Mouse (Mus musculus) intestine, embryonic 14.5 days (tissue): ENCODE data around the gene Tec. TPM values are rescaled to one million over a fixed set of nuclear protein-coding genes. Genes with fewer than 3 reads are reported as not detected.
"Not testable (repeated sequence)": the region's sequence is repeated elsewhere in the genome, so short reads cannot be mapped to it uniquely, and the experiment has no call there.

Experiments
- ATAC-seq: fragments of 200-750 bp; cut with Nextera tagmentation; replicated peaks from 2 replicates; pipeline ENCODE4 v1.8.0; 2017; ENCODE audit warnings: low read depth, moderate number of reproducible peaks, moderate TSS enrichment, moderate library complexity; ENCODE audit not compliant: low FRiP score, low TSS enrichment
- DNase-seq: peaks from one replicate; pipeline ENCODE4 v3.0.0-alpha.2; 2018; ENCODE audit warnings: low spot score
- H3K27ac ChIP-seq: fragments of 300-500 bp; sonication (generic); 2 replicates; pipeline ENCODE4 v1.5.1; 2014; ENCODE audit warnings: low read depth, mild to moderate bottlenecking, control low read depth
- H3K27me3 ChIP-seq: fragments of 300-500 bp; sonication (generic); replicated peaks from 2 replicates; pipeline ENCODE4 v1.6.1; 2014; ENCODE audit warnings: low read length, control low read depth; ENCODE audit not compliant: control insufficient read depth, insufficient read depth
- H3K36me3 ChIP-seq: fragments of 300-500 bp; sonication (generic); 2 replicates; pipeline ENCODE4 v1.6.1; 2014; ENCODE audit warnings: low read length, control low read depth; ENCODE audit not compliant: control insufficient read depth, insufficient read depth
- H3K4me1 ChIP-seq: fragments of 300-500 bp; sonication (generic); replicated peaks from 2 replicates; pipeline ENCODE4 v1.6.1; 2014; ENCODE audit warnings: low read length, control low read depth, mixed read lengths; ENCODE audit not compliant: control insufficient read depth, insufficient read depth
- H3K4me2 ChIP-seq: fragments of 300-500 bp; sonication (generic); 2 replicates; pipeline ENCODE4 v1.6.1; 2014; ENCODE audit warnings: low read length
- H3K4me3 ChIP-seq: fragments of 300-500 bp; sonication (generic); 2 replicates; pipeline ENCODE4 v1.5.1; 2014; ENCODE audit warnings: low read depth, low read length, control low read depth, mixed read lengths
- H3K9ac ChIP-seq: fragments of 300-500 bp; sonication (generic); 2 replicates; pipeline ENCODE4 v1.6.1; 2014; ENCODE audit warnings: mild to moderate bottlenecking, low read length
- H3K9me3 ChIP-seq: fragments of 300-500 bp; sonication (generic); 2 replicates; pipeline ENCODE4 v1.6.1; 2016; ENCODE audit warnings: low read length, control low read depth; ENCODE audit not compliant: control insufficient read depth
- WGBS: fragments of 180-500 bp; shearing (Covaris S2); extraction: QIAGEN DNeasy Blood & Tissue Kit; methylation state at CpG from one replicate; pipeline ENCODE4 v1.1.7; 2014; 5-methylcytosine and 5-hydroxymethylcytosine counted together
- polyA plus RNA-seq: library from polyadenylated mRNA; unstranded; fragments of >200 nt; fragmentation: Nextera tagmentation; extraction: Ambion mirVana; gene quantifications from 2 replicates; pipeline ENCODE4 v1.2.1, GENCODE M21; 2014

Tec gene
- polyA plus RNA-seq, 1 experiment from 2014 or later = 13.7 TPM

GRCm38 (mm10) chr5:72828401-72828800 lies 39.9 kb downstream of the Tec start:
- no peak overlapping the region for H3K4me2 ChIP-seq
- 29% methylated on average over 1 of the region's 1 CpGs for WGBS
- DNase-seq = no peak
- no peak overlapping the region for H3K9ac ChIP-seq
- no peaks in the 10 kb centered on the region for H3K36me3 ChIP-seq
- no peak overlapping the region for H3K27ac ChIP-seq
- ATAC-seq = no peak
- H3K4me1 ChIP-seq = no peaks in the 10 kb centered on the region
- no peak overlapping the region for H3K4me3 ChIP-seq
- H3K27me3 ChIP-seq = no peaks in the 10 kb centered on the region
- no peaks in the 10 kb centered on the region for H3K9me3 ChIP-seq

GRCm38 (mm10) chr5:72827435-72827834 lies 40.8 kb downstream of the Tec start:
- no peaks in the 10 kb centered on the region for H3K36me3 ChIP-seq
- H3K9me3 ChIP-seq = no peaks in the 10 kb centered on the region
- no peak overlapping the region for H3K4me3 ChIP-seq
- no peaks in the 10 kb centered on the region for H3K27me3 ChIP-seq
- DNase-seq = no peak
- no peak overlapping the region for H3K9ac ChIP-seq
- H3K4me2 ChIP-seq = no peak overlapping the region
- H3K27ac ChIP-seq = no peak overlapping the region
- WGBS = 85% methylated on average over 5 of the region's 5 CpGs
- no peak for ATAC-seq
- H3K4me1 ChIP-seq = no peaks in the 10 kb centered on the region

- Histone ChIP-seq H3K9me3 (no peaks in the 10 kb centered on the region), H3K4me2 (no peak overlapping the region), H3K4me3 (no peak overlapping the region), H3K4me1 (no peaks in the 10 kb centered on the region), H3K9ac (no peak overlapping the region), H3K27me3 (no peaks in the 10 kb centered on the region), H3K36me3 (no peaks in the 10 kb centered on the region), H3K27ac (no peak overlapping the region)
- ATAC-seq (no peak), DNase-seq (no peak)
- WGBS = 71% methylated on average over 3 of the region's 3 CpGs
Measured at GRCm38 (mm10) chr5:72826445-72826844, 41.8 kb downstream of the Tec start.

- peaks cover 2% of the 10 kb centered on the region; the same call in 1 of the 2 replicates for H3K4me1 ChIP-seq
- no peak overlapping the region for H3K27ac ChIP-seq
- H3K36me3 ChIP-seq = no peaks in the 10 kb centered on the region
- H3K9me3 ChIP-seq = no peaks in the 10 kb centered on the region
- no peak overlapping the region for H3K9ac ChIP-seq
- no peak for DNase-seq
- no peak overlapping the region for H3K4me3 ChIP-seq
- ATAC-seq = no peak
- no peaks in the 10 kb centered on the region for H3K27me3 ChIP-seq
- 77% methylated on average over 3 of the region's 3 CpGs for WGBS
- H3K4me2 ChIP-seq = no peak overlapping the region
Measured at GRCm38 (mm10) chr5:72820651-72821050, 47.6 kb downstream of the Tec start.

GRCm38 (mm10) chr5:72820036-72820640 lies 48.1 kb downstream of the Tec start:
- H3K9ac ChIP-seq = no peak overlapping the region
- no peaks in the 10 kb centered on the region for H3K27me3 ChIP-seq
- no peak overlapping the region for H3K4me3 ChIP-seq
- H3K36me3 ChIP-seq = no peaks in the 10 kb centered on the region
- ATAC-seq (no peak), DNase-seq (no peak)
- H3K27ac ChIP-seq = no peak overlapping the region
- peaks cover 2% of the 10 kb centered on the region; the same call in 1 of the 2 replicates for H3K4me1 ChIP-seq
- no peaks in the 10 kb centered on the region for H3K9me3 ChIP-seq
- WGBS = 64% methylated on average over 8 of the region's 8 CpGs
- H3K4me2 ChIP-seq = no peak overlapping the region

GRCm38 (mm10) chr5:72818513-72819180 lies 49.6 kb downstream of the Tec start:
- H3K27ac ChIP-seq = no peak overlapping the region
- no peaks in the 10 kb centered on the region for H3K36me3 ChIP-seq
- DNase-seq = no peak
- no peaks in the 10 kb centered on the region for H3K9me3 ChIP-seq
- H3K27me3 ChIP-seq = no peaks in the 10 kb centered on the region
- no peak for ATAC-seq
- H3K9ac ChIP-seq = no peak overlapping the region
- WGBS = 84% methylated on average over 5 of the region's 5 CpGs
- no peak overlapping the region for H3K4me2 ChIP-seq
- H3K4me3 ChIP-seq = no peak overlapping the region
- peaks cover 2% of the 10 kb centered on the region; the same call in 1 of the 2 replicates for H3K4me1 ChIP-seq

GRCm38 (mm10) chr5:72817523-72818091 lies 50.7 kb downstream of the Tec start:
- no peak for DNase-seq
- WGBS = 38% methylated on average over 10 of the region's 10 CpGs
- peaks cover 2% of the 10 kb centered on the region; the same call in 1 of the 2 replicates for H3K4me1 ChIP-seq
- ATAC-seq = no peak
- no peaks in the 10 kb centered on the region for H3K27me3 ChIP-seq
- H3K4me3 ChIP-seq = no peak overlapping the region
- H3K9me3 ChIP-seq = no peaks in the 10 kb centered on the region
- no peak overlapping the region for H3K4me2 ChIP-seq
- no peaks in the 10 kb centered on the region for H3K36me3 ChIP-seq
- H3K27ac ChIP-seq = no peak overlapping the region
- H3K9ac ChIP-seq = no peak overlapping the region

- not testable (repeated sequence) for DNase-seq
Measured at GRCm38 (mm10) chr5:72816960-72817359, 51.3 kb downstream of the Tec start.

More at GRCm38 (mm10) chr5:72816960-72817359, 51.3 kb downstream of the Tec start:
- not testable (repeated sequence) for H3K4me3 ChIP-seq, H3K9ac ChIP-seq, H3K4me2 ChIP-seq, H3K36me3 ChIP-seq, ATAC-seq, H3K27me3 ChIP-seq, H3K27ac ChIP-seq, H3K4me1 ChIP-seq, H3K9me3 ChIP-seq
- WGBS = 78% methylated on average over 7 of the region's 7 CpGs
